Mouse (Mus musculus): ENCODE data around the gene Npnt.

Npnt gene

DNA sequence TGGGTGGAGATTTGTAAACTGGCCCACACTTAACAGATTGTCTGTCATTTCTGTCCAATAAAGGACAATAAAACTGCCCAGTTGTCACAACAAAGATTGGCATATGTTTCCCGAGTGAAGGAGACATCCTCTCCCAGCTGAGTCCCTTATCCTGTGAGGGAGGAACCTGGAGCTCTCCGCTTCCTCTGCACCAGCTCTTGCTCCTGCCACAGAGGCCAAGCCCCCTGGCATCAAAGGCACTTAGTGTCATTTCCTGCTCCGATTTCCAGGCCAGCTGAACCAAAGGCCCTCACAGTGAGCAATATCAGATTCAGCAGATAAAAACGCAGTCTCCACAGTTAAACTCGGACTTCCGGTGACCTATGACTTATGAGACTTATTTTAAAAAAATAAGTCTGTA is 93.4 kb downstream of the Npnt start:
- no peak for DNase-seq (ENCODE audit: low spot score in 2 of 2)

DNA sequence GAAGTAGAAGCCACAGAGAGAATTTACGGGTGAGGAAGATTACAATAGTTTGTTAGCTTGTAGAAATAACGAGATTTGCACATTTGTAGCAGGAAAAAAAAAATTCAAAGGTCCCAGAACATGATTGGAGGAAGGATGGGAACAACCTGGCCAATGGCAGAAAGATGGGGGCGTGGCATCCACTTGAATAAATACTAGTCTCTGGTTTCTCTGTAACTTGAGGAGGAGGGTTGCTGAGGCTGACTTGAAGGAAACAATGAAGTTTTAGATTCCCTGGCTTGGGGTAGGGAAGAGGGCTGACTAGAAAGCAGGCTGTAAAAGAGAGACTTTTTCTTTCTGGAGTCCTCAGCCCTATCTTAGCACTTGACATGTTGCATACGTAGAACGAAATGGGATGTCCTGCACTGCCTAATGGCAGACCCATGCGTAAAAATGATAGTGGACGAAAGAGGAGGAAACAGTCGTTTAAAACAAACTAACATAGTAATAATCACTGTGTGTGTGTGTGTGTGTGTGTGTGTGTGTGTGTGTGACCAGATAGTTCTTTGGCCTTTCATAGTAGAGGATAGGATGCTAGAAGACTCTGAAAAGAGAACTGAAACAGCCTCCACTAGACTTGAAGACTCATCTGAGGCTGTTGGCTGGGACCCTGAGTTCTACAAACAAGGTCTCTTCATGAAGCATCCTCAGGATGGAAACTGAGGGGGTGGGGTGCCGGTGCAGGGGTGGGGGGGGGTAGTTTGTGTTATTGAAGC is 94.5 kb downstream of the Npnt start:
- DNase-seq (ENCODE audit: low spot score in 2 of 2), result no peak

DNA sequence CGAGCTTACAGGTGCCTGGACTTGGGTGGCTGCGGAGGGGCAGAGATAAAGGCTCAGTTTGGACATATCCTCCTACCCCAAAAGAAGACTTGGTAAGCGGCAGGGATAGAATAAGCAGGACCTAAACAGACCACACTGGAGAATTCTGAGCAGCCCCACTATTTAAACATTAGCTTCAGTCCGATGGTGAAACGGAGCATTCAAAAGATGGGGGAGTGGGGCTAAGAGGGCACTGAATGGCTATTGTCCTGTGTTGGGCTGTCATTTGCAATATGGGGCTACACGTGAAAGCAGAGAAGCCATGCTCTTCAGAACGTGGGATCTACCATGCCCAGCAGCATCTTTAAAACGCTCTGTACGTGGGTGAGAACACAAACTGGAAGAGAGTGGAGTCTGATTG is 95.8 kb downstream of the Npnt start:
- DNase-seq (ENCODE audit: low spot score in 2 of 2), result no peak

DNA sequence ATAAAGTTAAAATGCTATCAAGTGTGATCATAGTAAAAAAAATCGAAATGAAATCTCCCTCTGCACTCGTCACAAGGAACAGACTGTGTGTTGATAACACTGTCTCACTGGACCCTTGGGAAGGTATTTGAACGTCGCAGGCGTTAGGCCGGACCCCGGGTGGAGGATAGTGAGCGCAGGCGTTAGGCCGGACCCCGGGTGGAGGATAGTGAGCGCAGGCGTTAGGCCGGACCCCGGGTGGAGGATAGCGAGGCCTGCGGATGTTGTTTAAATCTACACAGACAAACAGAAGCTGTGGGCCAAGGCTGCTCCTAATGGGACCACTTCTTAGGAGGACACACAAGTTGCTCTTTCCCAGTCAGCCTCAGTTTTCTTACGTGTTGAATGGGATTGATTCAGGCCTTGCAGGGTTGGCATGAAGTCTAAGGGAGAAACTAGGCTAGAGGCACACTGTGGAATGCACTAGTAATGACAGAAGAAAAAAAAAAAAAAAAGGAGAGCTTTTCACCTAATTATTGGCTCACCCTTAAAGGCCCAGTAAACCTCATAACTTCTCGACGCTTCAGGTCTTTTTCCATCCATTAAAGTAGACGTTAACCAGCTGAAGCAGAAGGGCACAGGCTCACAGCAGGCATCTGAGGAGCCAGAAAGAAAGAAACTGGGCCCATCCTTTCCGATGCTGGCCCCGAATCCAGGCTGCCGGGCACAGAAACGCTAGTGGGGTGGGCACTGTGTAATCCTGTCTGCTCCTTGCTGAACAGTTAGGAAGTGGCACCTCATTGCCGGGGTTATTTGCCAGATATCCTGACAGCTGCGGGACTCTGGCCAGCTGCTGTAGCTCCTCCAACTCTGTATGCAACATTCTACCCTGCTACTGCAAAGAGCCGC is 98.0 kb downstream of the Npnt start:
- DNase-seq (ENCODE audit: low spot score in 2 of 2), result no peak

DNA sequence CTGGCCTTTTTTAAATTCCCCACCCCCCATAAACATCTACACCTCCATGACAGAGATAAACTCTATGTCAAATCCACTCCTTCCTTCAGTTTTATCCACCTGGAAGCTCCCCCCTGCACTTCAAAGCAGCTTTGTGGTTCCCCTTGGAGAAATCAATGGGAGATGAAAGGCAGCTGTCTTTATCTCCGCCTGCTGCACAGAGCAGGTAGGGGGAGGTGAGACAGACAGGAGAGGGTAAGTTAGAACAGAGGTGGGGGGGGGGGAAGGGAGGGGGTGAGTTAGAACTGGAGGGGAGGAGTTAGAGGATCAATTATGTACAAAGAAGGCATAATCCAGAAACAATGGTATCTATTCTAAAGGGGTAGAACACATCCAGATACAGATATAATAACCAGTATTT is 98.7 kb downstream of the Npnt start:
- no peak for DNase-seq (ENCODE audit: low spot score in 2 of 2)

DNA sequence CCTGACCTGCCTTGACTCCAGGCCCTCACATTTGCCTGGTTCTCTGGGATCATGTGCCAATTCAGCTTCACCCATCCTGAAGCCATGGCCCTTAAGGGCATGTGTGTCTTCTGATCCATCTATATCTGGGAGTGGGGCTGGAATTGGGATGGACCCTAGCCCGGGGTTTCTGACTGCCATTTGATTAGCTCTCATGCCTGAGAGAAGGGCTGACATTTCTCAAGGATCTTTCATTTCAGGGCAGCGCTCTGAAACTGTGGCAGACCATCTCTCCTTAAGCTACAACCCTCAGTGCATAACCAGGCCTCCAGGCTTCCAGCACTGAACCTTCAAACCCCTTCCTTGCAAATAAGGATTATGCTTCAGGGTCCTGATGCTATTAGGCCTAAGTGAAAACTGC is 99.7 kb downstream of the Npnt start:
- DNase-seq (ENCODE audit: low spot score in 2 of 2), result no peak

DNA sequence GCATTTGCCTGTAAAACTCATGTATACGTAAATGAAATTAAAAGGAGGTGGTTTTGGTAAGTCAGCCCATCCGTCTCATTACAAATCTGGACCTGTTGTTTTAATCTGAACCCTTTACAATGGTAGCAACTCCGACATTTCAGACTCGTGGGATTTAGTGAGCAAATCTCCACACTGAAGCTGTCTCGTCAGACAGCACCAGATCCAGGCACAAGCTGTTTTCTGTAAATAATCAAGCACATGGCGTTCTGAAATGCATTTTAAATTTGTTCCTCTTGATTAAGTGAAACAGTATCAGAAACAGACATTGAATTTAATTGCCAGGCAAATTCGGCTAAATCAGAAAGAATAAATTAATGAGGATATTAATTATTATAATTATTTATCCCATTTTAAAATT is 100.4 kb downstream of the Npnt start:
- no peak for DNase-seq (ENCODE audit: low spot score in 2 of 2)

DNA sequence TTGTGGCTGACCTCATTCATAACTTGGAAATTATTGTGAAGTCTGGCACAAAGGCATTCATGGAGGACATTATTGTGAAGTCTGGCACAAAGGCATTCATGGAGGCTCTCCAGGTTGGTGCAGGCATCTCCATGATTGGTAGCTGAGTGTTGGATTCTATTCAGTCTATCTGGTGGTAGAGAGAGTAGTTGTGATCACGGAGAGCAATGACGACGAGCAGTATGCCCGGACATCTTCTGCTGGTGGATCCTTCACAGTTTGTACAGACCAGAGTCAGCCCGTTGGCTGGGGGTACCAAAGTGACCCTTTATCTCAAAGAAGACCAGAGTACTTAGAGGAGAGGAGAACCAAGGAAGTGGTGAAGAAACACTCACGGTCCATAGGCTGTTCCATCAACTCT is 107.4 kb downstream of the Npnt start:
- no peak for DNase-seq (ENCODE audit: low spot score in 2 of 2)

DNA sequence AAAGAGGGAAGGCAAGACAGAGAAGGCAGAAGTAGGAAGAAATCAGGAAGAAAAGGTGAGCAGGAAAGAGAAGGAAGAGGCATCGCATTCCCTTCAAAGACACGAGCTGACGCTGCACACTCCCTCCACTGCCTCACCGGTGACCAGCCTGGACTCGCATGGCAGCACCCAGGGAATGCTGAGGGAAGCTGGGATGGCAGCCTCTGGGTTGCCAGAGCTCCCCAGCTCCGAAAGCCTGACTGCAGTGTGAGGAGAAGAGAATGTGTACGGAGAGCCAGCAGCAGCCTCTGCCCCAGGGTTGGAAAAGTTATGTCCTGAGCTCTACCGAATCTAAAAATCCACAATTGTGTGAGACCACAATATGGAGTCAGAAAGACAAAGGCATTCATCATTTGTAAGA is 110.6 kb downstream of the Npnt start:
- no peak for DNase-seq (ENCODE audit: low spot score in 2 of 2)

DNA sequence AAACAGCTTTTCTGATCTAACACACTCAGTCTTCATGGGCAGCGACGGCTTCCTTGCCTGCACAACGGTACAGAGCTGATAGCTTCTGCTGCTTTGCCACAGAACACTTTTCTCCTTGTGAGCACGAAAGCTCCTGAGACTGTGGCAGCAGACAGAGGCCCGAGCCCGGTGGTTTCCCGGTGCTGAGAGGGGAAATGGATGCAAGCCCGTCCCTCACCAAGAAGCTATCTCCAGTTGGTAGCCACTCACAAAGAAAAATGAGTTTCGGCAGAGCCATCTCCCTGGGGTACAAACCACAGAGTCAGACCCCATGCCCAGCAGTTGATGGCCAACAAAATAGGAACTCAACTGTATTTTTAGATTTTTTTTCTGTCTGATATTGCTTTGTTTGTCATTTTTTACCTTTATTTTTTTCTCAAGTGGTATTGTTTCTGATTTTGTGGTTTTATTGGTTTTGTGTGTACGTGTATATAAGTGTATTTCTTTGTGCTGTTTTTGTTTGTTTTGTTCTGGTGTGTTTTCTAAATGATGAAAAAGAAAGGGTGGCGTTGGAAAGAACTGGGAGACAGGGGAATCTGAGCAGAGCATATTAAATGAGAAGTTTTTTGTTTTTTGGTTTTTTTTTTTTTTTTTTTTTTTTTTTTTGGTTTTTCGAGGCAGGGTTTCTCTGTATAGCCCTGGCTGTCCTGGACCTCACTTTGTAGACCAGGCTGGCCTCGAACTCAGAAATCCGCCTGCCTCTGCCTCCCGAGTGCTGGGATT is 111.3 kb downstream of the Npnt start:
- DNase-seq (ENCODE audit: low spot score in 2 of 2), result no peak

DNA sequence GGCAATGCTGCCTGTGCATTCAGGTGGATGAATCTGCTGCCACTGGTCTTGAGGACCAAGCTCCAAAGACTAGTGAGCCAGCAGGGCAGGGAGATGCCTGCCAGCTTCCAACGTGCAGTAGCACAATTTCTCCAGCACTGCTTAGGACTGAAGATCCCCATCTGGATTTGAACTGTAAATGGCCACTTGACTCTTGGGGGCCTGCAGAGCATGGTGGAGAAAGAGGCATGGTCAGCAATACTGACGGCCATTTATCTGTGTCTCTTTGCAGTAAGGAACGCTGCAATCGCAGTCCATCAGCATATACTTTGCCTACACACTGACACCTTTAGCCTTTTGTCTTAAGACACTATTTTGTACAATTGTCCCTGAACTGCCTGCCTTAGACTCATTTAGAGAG is 113.0 kb downstream of the Npnt start:
- no peak for DNase-seq (ENCODE audit: low spot score in 2 of 2)

DNA sequence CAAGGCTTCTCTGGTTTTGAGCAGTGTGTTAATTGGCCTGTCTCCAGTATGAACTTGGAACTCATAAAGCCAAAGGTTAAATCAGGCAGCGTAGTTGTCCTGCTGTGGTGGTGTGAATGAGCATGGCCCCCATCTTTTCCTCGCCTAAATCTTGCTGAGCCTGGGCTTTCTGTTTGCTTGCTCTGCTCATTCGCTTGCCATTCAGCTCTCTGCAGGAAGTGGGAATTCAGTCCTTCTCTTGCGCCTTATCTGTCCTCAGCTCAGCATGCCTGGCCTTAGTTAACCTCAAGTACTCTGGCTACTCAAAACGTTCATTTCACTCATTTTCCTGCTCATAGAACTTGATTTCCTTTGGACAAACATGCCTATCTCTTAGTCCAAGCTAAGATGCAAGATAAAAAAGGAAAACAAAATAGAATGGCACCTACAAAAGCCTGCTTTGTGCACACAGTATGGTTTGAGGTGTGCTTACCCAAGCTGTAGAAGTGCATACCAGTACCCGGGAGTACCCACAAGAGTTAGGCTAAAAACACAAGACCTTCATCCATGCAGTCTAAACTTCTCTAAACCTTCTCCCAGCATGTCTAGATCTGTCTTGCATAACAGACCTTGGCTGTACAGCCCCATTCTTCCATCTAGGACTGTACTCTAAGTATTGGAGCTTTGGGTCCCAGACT is 114.8 kb downstream of the Npnt start:
- no peak for DNase-seq (ENCODE audit: low spot score in 2 of 2)
